Mouse (Mus musculus) myocyte (in vitro differentiated cells): ENCODE measurements at regions not wholly inside any gene's neighbourhood (a gene's known extent, or its start where the extent isn't known, plus 50 kb on each side); places are given as distances from the start of the nearest gene placed in this dataset.

Experiments used
- H3K27me3 ChIP-seq: one replicate; pipeline ENCODE4 v1.6.1; 2011; ENCODE audit not compliant: control insufficient read depth, insufficient read depth, insufficient read length
- H3K36me3 ChIP-seq: one replicate; pipeline ENCODE4 v1.6.1; 2011; ENCODE audit not compliant: control insufficient read depth, insufficient read depth
- H3K4me2 ChIP-seq: one replicate; pipeline ENCODE4 v1.6.1; 2011; ENCODE audit warnings: low read depth, control low read depth
- H3K4me3 ChIP-seq: one replicate; pipeline ENCODE4 v1.5.1; 2011; ENCODE audit warnings: mild to moderate bottlenecking, control low read depth, moderate library complexity
- H3K79me2 ChIP-seq: one replicate; pipeline ENCODE4 v1.6.1; 2011; ENCODE audit not compliant: control insufficient read depth, insufficient read depth
- H3ac ChIP-seq: one replicate; pipeline ENCODE4 v1.6.1; 2011; ENCODE audit not compliant: control insufficient read depth, insufficient read length
- CEBPB ChIP-seq: IDR thresholded peaks from 2 replicates; pipeline ENCODE4 v1.6.1; 2011; ENCODE audit warnings: mild to moderate bottlenecking, moderate library complexity; ENCODE audit not compliant: poor library complexity, insufficient read depth, severe bottlenecking
- E2F4 ChIP-seq: IDR thresholded peaks from one replicate; pipeline ENCODE4 v1.6.1; 2011; ENCODE audit warnings: mild to moderate bottlenecking, control low read depth, moderate library complexity; ENCODE audit not compliant: insufficient read depth
- MAX ChIP-seq: IDR thresholded peaks from one replicate; pipeline ENCODE4 v1.6.1; 2011; ENCODE audit warnings: low read depth, mild to moderate bottlenecking, control low read depth
- MYOD1 ChIP-seq, 3 experiments: IDR thresholded peaks; one replicate each; pipeline ENCODE4 v1.6.1; 2011; ENCODE audit warnings: control low read depth in 2 of 3, low read depth in 2 of 3, mild to moderate bottlenecking in 2 of 3, moderate library complexity in 1 of 3; ENCODE audit not compliant: insufficient read length in 2 of 3, control insufficient read depth in 1 of 3
- MYOG ChIP-seq, 3 experiments: IDR thresholded peaks; one replicate each; pipeline ENCODE4 v1.6.1; 2011; ENCODE audit warnings: control low read depth in 2 of 3, low read depth in 2 of 3, mild to moderate bottlenecking in 2 of 3; ENCODE audit not compliant: insufficient read length in 2 of 3, control insufficient read depth in 1 of 3, insufficient read depth in 1 of 3
- POLR2A ChIP-seq: IDR thresholded peaks from one replicate; pipeline ENCODE4 v1.6.1; 2011; ENCODE audit warnings: low read depth, mild to moderate bottlenecking, control low read depth, moderate library complexity; ENCODE audit not compliant: insufficient read length
- POLR2AphosphoS2 ChIP-seq: IDR thresholded peaks from one replicate; pipeline ENCODE4 v1.6.1; 2011; ENCODE audit warnings: low read depth, control low read depth; ENCODE audit not compliant: insufficient read length
- REST ChIP-seq: IDR thresholded peaks from one replicate; pipeline ENCODE4 v1.6.1; 2011; ENCODE audit warnings: mild to moderate bottlenecking, control low read depth, moderate library complexity; ENCODE audit not compliant: insufficient read depth, insufficient read length
- SRF ChIP-seq: IDR thresholded peaks from one replicate; pipeline ENCODE4 v1.6.1; 2011; ENCODE audit warnings: low read depth; ENCODE audit not compliant: control insufficient read depth, insufficient read length
- TCF12 ChIP-seq: IDR thresholded peaks from one replicate; pipeline ENCODE4 v1.6.1; 2011; ENCODE audit warnings: mild to moderate bottlenecking, control low read depth; ENCODE audit not compliant: poor library complexity, insufficient read depth, severe bottlenecking
- TCF3 ChIP-seq: IDR thresholded peaks from one replicate; pipeline ENCODE4 v1.6.1; 2011; ENCODE audit warnings: low read depth, control low read depth; ENCODE audit not compliant: insufficient read length
- USF1 ChIP-seq: IDR thresholded peaks from one replicate; pipeline ENCODE4 v1.6.1; 2011; ENCODE audit warnings: low read depth, mild to moderate bottlenecking, control low read depth, moderate library complexity

- no peaks in the 10 kb centered on the region for H3K36me3 ChIP-seq
- no peak overlapping the region for H3ac ChIP-seq
- TF ChIP-seq SRF (no peak), REST (no peak), POLR2AphosphoS2 (no peak), CEBPB (no peak), TCF12 (no peak), MAX (no peak), MYOG (IDR thresholded peaks at IDR 0.05; ENCODE audit: control insufficient read depth in 1 of 3, insufficient read depth in 1 of 3, insufficient read length in 2 of 3, low read depth in 2 of 3) (no peak), USF1 (no peak), E2F4 (no peak), TCF3 (no peak), POLR2A (no peak), MYOD1 (IDR thresholded peaks at IDR 0.05; ENCODE audit: control insufficient read depth in 1 of 3, insufficient read length in 2 of 3, low read depth in 2 of 3) (no peak)
- H3K4me2 ChIP-seq = no peak overlapping the region
- no peaks in the 10 kb centered on the region for H3K79me2 ChIP-seq
- H3K4me3 ChIP-seq = no peak overlapping the region
- H3K27me3 ChIP-seq = no peaks in the 10 kb centered on the region
Observed at GRCm38 (mm10) chr3:41326211-41327104, 229.1 kb upstream of the Jade1 start.

DNA sequence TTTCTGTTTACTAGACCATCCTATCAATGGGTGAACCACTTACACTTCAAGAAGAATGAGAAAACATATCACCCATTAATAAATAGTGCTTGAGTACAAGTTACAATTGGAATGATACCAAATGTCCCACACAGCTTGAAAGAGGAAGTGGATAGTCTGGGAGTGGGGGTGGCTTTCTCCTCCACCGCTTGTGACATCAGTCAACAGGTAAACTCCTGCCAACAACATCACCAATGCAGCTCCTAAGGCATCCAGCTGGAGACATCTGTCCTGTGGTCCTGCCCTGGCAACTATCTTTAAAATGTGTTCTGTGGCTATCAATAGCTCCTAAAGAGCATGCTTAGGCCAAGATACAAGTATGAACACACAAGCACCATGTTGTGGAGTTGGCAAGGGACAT, 233.7 kb upstream of the Jade1 start:
- Histone ChIP-seq H3K79me2 (no peaks in the 10 kb centered on the region), H3ac (no peak overlapping the region)
- TF ChIP-seq CEBPB (no peak), MAX (no peak), POLR2AphosphoS2 (no peak), REST (no peak), POLR2A (no peak), TCF12 (no peak)

DNA sequence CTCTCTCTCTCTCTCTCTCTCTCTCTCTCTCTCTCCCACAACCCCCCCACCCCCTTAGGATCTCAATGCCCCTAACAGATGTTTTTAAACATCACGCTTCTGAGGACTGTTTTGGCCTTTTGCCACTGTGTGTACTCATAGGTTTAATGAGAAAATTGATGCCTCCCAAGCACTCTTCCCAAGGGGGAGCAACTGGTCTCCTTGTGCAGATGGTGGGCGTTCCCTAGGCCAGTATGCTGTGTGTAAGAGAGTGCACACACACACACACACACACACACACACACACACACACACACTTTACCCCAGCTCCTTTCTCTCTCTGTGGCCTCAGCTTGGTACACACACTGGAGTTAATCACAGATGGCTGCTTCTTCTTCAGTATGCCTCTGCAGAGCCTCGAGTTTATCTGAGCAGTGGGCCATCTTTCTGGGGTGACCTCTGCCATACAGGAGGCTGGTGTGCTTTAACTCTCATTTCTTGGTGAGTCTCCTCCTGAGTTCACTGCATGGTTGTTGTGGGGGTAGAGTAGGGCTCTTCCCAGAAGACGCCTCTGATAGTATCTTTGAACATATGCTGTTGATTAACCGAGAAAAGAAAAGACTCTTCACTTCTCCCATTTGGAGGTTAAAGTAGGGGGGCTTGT, 236.2 kb upstream of the Jade1 start:
- H3K4me3 ChIP-seq = no peak overlapping the region
- H3K4me2 ChIP-seq = no peak overlapping the region

More for the DNA sequence above, 233.7 kb upstream of the Jade1 start:
- Histone ChIP-seq H3K36me3 (no peaks in the 10 kb centered on the region), H3K4me3 (no peak overlapping the region), H3K27me3 (no peaks in the 10 kb centered on the region), H3K4me2 (no peak overlapping the region)

GRCm38 (mm10) chr3:41318232-41319131, 235.6 kb upstream of the Pgrmc2 start:
- H3K4me3 ChIP-seq = no peak overlapping the region
- no peak for TF ChIP-seq SRF
- TF ChIP-seq CEBPB = no peak
- TF ChIP-seq MYOD1 (IDR thresholded peaks at IDR 0.05; ENCODE audit: control insufficient read depth in 1 of 3, insufficient read length in 2 of 3, low read depth in 2 of 3) = no peak
- TF ChIP-seq TCF3 = no peak
- TF ChIP-seq MAX = no peak
- H3K4me2 ChIP-seq = no peak overlapping the region
- no peaks in the 10 kb centered on the region for H3K36me3 ChIP-seq
- H3K27me3 ChIP-seq = no peaks in the 10 kb centered on the region
- H3K79me2 ChIP-seq = no peaks in the 10 kb centered on the region
- no peak overlapping the region for H3ac ChIP-seq

More for the DNA sequence above, 236.2 kb upstream of the Jade1 start:
- Histone ChIP-seq H3K36me3 (no peaks in the 10 kb centered on the region), H3K27me3 (no peaks in the 10 kb centered on the region), H3K79me2 (no peaks in the 10 kb centered on the region), H3ac (no peak overlapping the region)
- no peak for TF ChIP-seq MAX
- TF ChIP-seq CEBPB = no peak
- TF ChIP-seq MYOD1 (IDR thresholded peaks at IDR 0.05; ENCODE audit: control insufficient read depth in 1 of 3, insufficient read length in 2 of 3, low read depth in 2 of 3) = peak in 2 of 3 experiments; percentile 1 to 27

DNA sequence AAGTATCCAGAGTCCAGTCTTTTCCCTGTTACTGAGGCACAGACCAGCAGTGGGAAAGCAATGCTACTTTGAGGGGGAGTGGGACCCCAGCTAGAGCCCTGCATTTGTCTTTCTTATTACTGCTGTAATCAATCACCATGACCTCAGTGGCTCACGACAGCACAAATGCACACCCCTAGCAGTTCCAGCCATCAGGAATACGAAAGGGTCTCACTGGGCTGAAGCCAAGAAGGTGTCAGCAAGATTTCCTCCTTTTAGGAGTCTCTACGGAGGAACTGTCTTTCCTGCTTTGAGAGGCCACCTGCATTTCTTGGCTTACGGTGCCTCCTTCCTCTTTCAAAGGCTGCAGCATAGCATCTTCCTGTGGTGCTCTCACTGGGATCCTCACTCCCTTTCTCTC, 234.3 kb upstream of the Pgrmc2 start:
- no peak for TF ChIP-seq USF1
- no peak for TF ChIP-seq E2F4
- no peak for TF ChIP-seq TCF12
- TF ChIP-seq POLR2AphosphoS2 = no peak
- no peak for TF ChIP-seq MYOG (IDR thresholded peaks at IDR 0.05; ENCODE audit: control insufficient read depth in 1 of 3, insufficient read depth in 1 of 3, insufficient read length in 2 of 3, low read depth in 2 of 3)
- TF ChIP-seq SRF = no peak
- Histone ChIP-seq H3K27me3 (no peaks in the 10 kb centered on the region), H3K79me2 (no peaks in the 10 kb centered on the region), H3ac (no peak overlapping the region), H3K4me3 (no peak overlapping the region), H3K36me3 (no peaks in the 10 kb centered on the region), H3K4me2 (no peak overlapping the region)
